Mouse (Mus musculus): ENCODE measurements around the gene Fgf11. TPM values are rescaled to one million over a fixed set of nuclear protein-coding genes. Genes with fewer than 3 reads are reported as not detected.
A peak's percentile ranks its signal among the peaks of the same experiment; 100 is the strongest.

Fgf11 gene
- total and polyA plus RNA-seq, 2 experiments from 2014 or later = 2.8 to 16.4 TPM

DNA sequence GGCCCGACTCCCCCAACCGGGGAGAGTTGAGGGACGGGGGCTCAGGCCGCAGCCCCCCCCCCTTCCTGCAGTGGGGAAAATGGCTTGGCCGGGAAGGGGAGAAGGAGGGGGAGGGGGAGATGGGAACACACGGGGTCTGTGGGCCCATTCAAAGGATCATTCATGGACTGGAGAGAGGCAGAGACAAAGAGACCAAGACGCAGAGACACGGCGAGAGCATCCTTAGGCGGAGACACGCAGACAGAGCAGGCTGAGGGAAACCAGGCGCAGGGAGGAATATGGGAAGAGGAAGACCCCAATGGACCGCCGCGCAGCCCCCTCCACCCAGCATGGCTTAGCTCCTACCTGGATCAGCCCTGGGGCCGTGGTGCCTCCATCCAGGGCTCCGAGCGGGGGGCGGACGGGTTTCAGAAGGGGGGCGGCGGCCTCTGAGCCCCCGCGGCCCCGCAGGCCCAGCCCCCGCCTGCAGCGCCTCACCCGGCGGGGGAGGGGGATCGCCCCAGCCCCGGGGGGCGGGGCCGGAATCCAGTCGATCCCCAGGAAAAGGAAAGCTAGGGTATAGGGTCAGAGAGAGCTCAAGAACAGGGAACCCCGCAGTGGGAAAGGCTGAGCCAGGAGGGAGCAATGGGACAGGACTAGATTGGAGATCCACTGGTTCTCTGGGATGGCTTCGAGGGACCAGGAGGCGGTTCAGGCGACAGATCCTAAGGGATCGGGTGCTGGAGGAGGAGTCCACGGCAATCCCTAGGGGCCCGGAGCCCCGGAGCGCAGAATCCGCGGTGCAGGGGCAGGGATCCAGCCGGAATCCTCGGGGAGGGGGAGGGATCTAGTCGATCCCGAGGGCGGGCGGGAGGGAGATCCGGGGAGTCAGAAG, 35.3 kb upstream of the Fgf11 start:
- no peaks in the 10 kb centered on the region for H3K27me3 ChIP-seq (ENCODE audit: insufficient read depth, low read length)
- ATAC-seq (ENCODE audit: low FRiP score) (no peak), DNase-seq (ENCODE audit: low spot score) (peak; percentile 51)
- H3K27ac ChIP-seq (ENCODE audit: low read depth, low read length) = peak overlapping the region; percentile 97
- no peak for TF ChIP-seq CTCF (IDR thresholded peaks at IDR 0.05)
- H3K4me1 ChIP-seq (ENCODE audit: insufficient read depth, low read length) = peaks cover 11% of the 10 kb centered on the region; the same call in 1 of the 2 replicates
- WGBS = under 1% methylated on average over 24 of the region's 52 CpGs
- H3K9ac ChIP-seq (replicated peaks; ENCODE audit: low read length, poor library complexity, severe bottlenecking) = peak overlapping the region; percentile 98
- peak overlapping the region; percentile 91 for H3K4me3 ChIP-seq (ENCODE audit: low read depth, low read length)
- no peaks in the 10 kb centered on the region for H3K9me3 ChIP-seq (ENCODE audit: low read length)
- peaks cover 14% of the 10 kb centered on the region for H3K36me3 ChIP-seq (ENCODE audit: insufficient read depth, low read length)
- H3K4me2 ChIP-seq (ENCODE audit: low read depth, low read length, poor library complexity, severe bottlenecking) = peak overlapping the region; percentile 97

GRCm38 (mm10) chr11:69835966-69836335, 34.3 kb upstream of the Fgf11 start:
- Histone ChIP-seq H3K9me3 (ENCODE audit: low read length) (no peaks in the 10 kb centered on the region), H3K9ac (replicated peaks; ENCODE audit: low read length, poor library complexity, severe bottlenecking) (peak overlapping the region; percentile 98), H3K27ac (ENCODE audit: low read depth, low read length) (peak overlapping the region; percentile 97), H3K4me1 (ENCODE audit: insufficient read depth, low read length) (peaks cover 11% of the 10 kb centered on the region; the same call in 1 of the 2 replicates), H3K4me3 (ENCODE audit: low read depth, low read length) (peak overlapping the region; percentile 91), H3K36me3 (ENCODE audit: insufficient read depth, low read length) (peaks cover 14% of the 10 kb centered on the region), H3K4me2 (ENCODE audit: low read depth, low read length, poor library complexity, severe bottlenecking) (peak overlapping the region; percentile 97), H3K27me3 (ENCODE audit: insufficient read depth, low read length) (no peaks in the 10 kb centered on the region)
- ATAC-seq (ENCODE audit: low FRiP score) (no peak), DNase-seq (ENCODE audit: low spot score) (no peak)
- 4% methylated on average over 3 of the region's 4 CpGs for WGBS
- no peak for TF ChIP-seq CTCF (IDR thresholded peaks at IDR 0.05)

DNA sequence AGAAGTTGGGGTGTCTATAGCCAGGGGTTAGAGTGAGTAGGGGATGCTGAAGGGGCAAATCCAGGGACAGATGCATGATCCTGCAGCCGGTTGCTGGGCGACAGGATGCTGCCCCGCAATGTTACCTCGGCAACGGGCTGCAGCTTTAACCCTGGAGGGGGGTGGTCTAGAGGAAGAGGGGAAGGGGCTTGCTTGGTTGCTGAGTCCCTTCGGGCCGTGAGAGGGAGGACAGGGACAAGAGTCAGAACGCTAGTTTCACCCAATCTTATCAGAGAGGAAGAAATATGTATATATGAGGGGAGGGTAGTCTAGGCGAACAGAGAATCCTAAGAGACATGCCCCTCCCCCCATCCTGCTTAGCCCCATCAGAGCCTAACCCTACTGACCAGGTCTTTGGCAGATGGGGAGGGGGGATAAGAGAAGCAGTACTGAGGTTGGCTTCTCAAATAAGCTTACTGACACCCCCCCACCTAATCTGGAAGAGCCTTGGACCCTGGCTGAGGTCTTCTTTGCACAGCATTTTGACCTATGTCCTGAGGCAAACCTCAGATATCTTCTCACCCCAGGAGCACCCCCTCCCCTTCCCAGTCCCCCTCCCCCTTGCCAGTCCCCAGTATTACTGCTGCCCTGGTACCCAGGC, 33.8 kb upstream of the Fgf11 start:
- ATAC-seq (ENCODE audit: low FRiP score) (no peak), DNase-seq (ENCODE audit: low spot score) (no peak)
- Histone ChIP-seq H3K9ac (replicated peaks; ENCODE audit: low read length, poor library complexity, severe bottlenecking) (peak overlapping the region; percentile 98), H3K4me2 (ENCODE audit: low read depth, low read length, poor library complexity, severe bottlenecking) (peak overlapping the region; percentile 97), H3K9me3 (ENCODE audit: low read length) (no peaks in the 10 kb centered on the region), H3K4me1 (ENCODE audit: insufficient read depth, low read length) (peaks cover 11% of the 10 kb centered on the region; the same call in 1 of the 2 replicates), H3K27me3 (ENCODE audit: insufficient read depth, low read length) (no peaks in the 10 kb centered on the region), H3K36me3 (ENCODE audit: insufficient read depth, low read length) (peaks cover 14% of the 10 kb centered on the region), H3K4me3 (ENCODE audit: low read depth, low read length) (peak overlapping the region; percentile 91), H3K27ac (ENCODE audit: low read depth, low read length) (peak overlapping the region; percentile 97)
- WGBS = 2% methylated on average over 9 of the region's 9 CpGs
- no peak for TF ChIP-seq CTCF (IDR thresholded peaks at IDR 0.05)

GRCm38 (mm10) chr11:69834001-69834549, 32.4 kb upstream of the Fgf11 start:
- peaks cover 18% of the 10 kb centered on the region for H3K36me3 ChIP-seq (ENCODE audit: insufficient read depth, low read length)
- DNase-seq (ENCODE audit: low spot score) = no peak
- H3K27me3 ChIP-seq (ENCODE audit: insufficient read depth, low read length) = no peaks in the 10 kb centered on the region
- H3K4me1 ChIP-seq (ENCODE audit: insufficient read depth, low read length) = peaks cover 11% of the 10 kb centered on the region; the same call in 1 of the 2 replicates
- 0 out of 2 replicates have a peak overlapping the region, but pooled peaks have one; percentile 32 for H3K27ac ChIP-seq (ENCODE audit: low read depth, low read length)
- peak overlapping the region; percentile 98 for H3K9ac ChIP-seq (replicated peaks; ENCODE audit: low read length, poor library complexity, severe bottlenecking)
- peak overlapping the region; percentile 91 for H3K4me3 ChIP-seq (ENCODE audit: low read depth, low read length)
- no peaks in the 10 kb centered on the region for H3K9me3 ChIP-seq (ENCODE audit: low read length)
- H3K4me2 ChIP-seq (ENCODE audit: low read depth, low read length, poor library complexity, severe bottlenecking) = peak overlapping the region; percentile 97
- ATAC-seq (ENCODE audit: low FRiP score) = no peak
- WGBS = 12% methylated on average over 24 of the region's 48 CpGs
- TF ChIP-seq CTCF (IDR thresholded peaks at IDR 0.05) = no peak

- WGBS = 58% methylated on average over 8 of the region's 8 CpGs
These were observed 31.9 kb upstream of the Fgf11 start for GRCm38 (mm10) chr11:69833554-69833953.

More at GRCm38 (mm10) chr11:69833554-69833953, 31.9 kb upstream of the Fgf11 start:
- Histone ChIP-seq H3K4me2 (ENCODE audit: low read depth, low read length, poor library complexity, severe bottlenecking) (peak overlapping the region; percentile 97), H3K4me3 (ENCODE audit: low read depth, low read length) (peak overlapping the region; percentile 91), H3K9ac (replicated peaks; ENCODE audit: low read length, poor library complexity, severe bottlenecking) (peak overlapping the region; percentile 98), H3K4me1 (ENCODE audit: insufficient read depth, low read length) (peaks cover 7% of the 10 kb centered on the region; the same call in 1 of the 2 replicates), H3K36me3 (ENCODE audit: insufficient read depth, low read length) (peaks cover 22% of the 10 kb centered on the region), H3K27me3 (ENCODE audit: insufficient read depth, low read length) (no peaks in the 10 kb centered on the region), H3K27ac (ENCODE audit: low read depth, low read length) (0 out of 2 replicates have a peak overlapping the region, but pooled peaks have one; percentile 32), H3K9me3 (ENCODE audit: low read length) (no peaks in the 10 kb centered on the region)
- DNase-seq (ENCODE audit: low spot score) = no peak
- no peak for TF ChIP-seq CTCF (IDR thresholded peaks at IDR 0.05)
- ATAC-seq (ENCODE audit: low FRiP score) = no peak
